ENCODE assay signal across 18 mouse cellular contexts in the genomic region with DNA sequence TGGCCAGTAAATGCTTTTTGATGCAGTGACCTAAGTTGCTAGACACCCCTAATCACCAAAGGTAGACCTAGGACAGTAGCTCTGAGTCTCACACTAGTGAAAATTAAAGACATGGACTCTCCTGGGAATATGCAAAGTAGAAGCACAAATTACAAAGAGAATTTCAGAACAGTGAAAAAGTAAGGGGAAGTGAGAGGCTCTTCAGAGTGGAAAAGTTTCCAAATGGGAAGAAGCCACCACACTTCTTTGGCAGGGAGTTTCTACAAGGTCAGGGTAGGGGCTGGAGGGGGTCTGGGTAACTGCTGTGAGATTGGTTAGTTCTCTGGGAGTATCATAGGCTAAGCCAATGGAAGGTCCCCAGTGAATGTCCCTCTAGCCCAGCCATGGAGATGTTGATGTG. TPM values are rescaled to one million over a fixed set of nuclear protein-coding genes. Genes with fewer than 3 reads are reported as not detected.
"Had no signal": no experiment of that assay in that cellular context is flagged by ENCODE, and none has a peak within 500 bp of the region (broad histone marks: within the 10 kb centered on the region; RNA-seq: fewer than 3 reads in every experiment).

No protein-coding gene starts in this region.

- H3K36me3 ChIP-seq: liver, embryonic 13.5 days; liver, embryonic 15.5 days; midbrain, embryonic 10.5 days; midbrain, embryonic 12.5 days; midbrain, embryonic 15.5 days; neural tube, embryonic 12.5 days had no signal

- DNase-seq: liver, embryonic 13.5 days; lung, adult 18-20 months; lung, embryonic 14.5 days; lung, postnatal 10 days; lung, postnatal 4 days; right cerebral cortex, postnatal 25 days; thymus, adult 18-20 months; thymus, postnatal 14 days; thymus, postnatal 36 days had no signal

- H3K4me3 ChIP-seq: liver, embryonic 13.5 days; liver, embryonic 15.5 days; midbrain, embryonic 10.5 days; midbrain, embryonic 12.5 days; midbrain, embryonic 15.5 days; neural tube, embryonic 12.5 days had no signal

- H3K9me3 ChIP-seq: liver, embryonic 13.5 days; liver, embryonic 15.5 days; midbrain, embryonic 10.5 days; midbrain, embryonic 12.5 days; midbrain, embryonic 15.5 days; neural tube, embryonic 12.5 days had no signal

- H3K9ac ChIP-seq: liver, embryonic 13.5 days; liver, embryonic 15.5 days; lung, embryonic 14.5 days; midbrain, embryonic 12.5 days; midbrain, embryonic 15.5 days; neural tube, embryonic 12.5 days had no signal

- H3K27ac ChIP-seq: liver, embryonic 13.5 days; liver, embryonic 15.5 days; midbrain, embryonic 10.5 days; midbrain, embryonic 12.5 days; midbrain, embryonic 15.5 days; neural tube, embryonic 12.5 days had no signal

- H3K4me1 ChIP-seq: liver, embryonic 13.5 days; liver, embryonic 15.5 days; midbrain, embryonic 10.5 days; midbrain, embryonic 12.5 days; midbrain, embryonic 15.5 days; neural tube, embryonic 12.5 days had no signal

- H3K4me2 ChIP-seq: liver, embryonic 11.5 days; liver, embryonic 13.5 days; liver, embryonic 15.5 days; lung, embryonic 14.5 days; midbrain, embryonic 12.5 days; midbrain, embryonic 15.5 days; neural tube, embryonic 12.5 days had no signal

- H3K27me3 ChIP-seq: liver, embryonic 13.5 days; liver, embryonic 15.5 days; midbrain, embryonic 12.5 days; midbrain, embryonic 15.5 days; neural tube, embryonic 12.5 days had no signal

- ATAC-seq: midbrain, embryonic 15.5 days had no signal

RNA-seq across cellular contexts. Expression of a gene that starts 13.8 kb away (rescaled TPM):
- total RNA-seq: megakaryocyte-erythroid progenitor cell, adult 5-6 weeks; midbrain, postnatal 0 days; neutrophil, adult 5-6 weeks had no signal
- polyA plus RNA-seq: liver, embryonic 11.5 days had no signal
